ENCODE assay signal across 8 mouse cellular contexts in genomic region chrX:7790309-7790708, GRCm38 (mm10). TPM values are rescaled to one million over a fixed set of nuclear protein-coding genes. Genes with fewer than 3 reads are reported as not detected.
A peak's percentile ranks its signal among the peaks of the same experiment; 100 is the strongest.
DNase-seq lines count a peak whose midpoint lies in the region; ATAC-seq and TF ChIP-seq lines count a peak whose summit lies in the region.

No protein-coding gene starts in this region.

- peak overlapping the region; percentile 57 for H3K4me2 ChIP-seq in heart, embryonic 15.5 days
- peak overlapping the region; percentile 59 for H3K4me2 ChIP-seq in forebrain, embryonic 12.5 days

- in situ Hi-C loops in ES-E14 (cut with MboI; ENCODE audit: low sequenced_read_pairs in 2 of 2, unreplicated experiment in 2 of 2), result no loop called here

- H3K36me3 ChIP-seq in heart, embryonic 15.5 days, result no peaks in the 10 kb centered on the region
- no peaks in the 10 kb centered on the region for H3K36me3 ChIP-seq in ES-E14 (ENCODE audit: control insufficient read depth, insufficient read depth, low read length, poor library complexity, severe bottlenecking)
- H3K36me3 ChIP-seq in forebrain, embryonic 12.5 days (replicated peaks), result no peaks in the 10 kb centered on the region; the same call in 1 of the 2 replicates
- H3K36me3 ChIP-seq in macrophage (ENCODE audit: inconsistent target), result no peaks in the 10 kb centered on the region

- DNase-seq in heart, postnatal 25 days (ENCODE audit: low spot score), result no peak
- DNase-seq in ES-E14 (ENCODE audit: low read depth, low spot score), result no peak
- no peak for DNase-seq in layer of hippocampus, postnatal 36 days
- no peak for DNase-seq in ovary, adult 18-20 months (ENCODE audit: low spot score)
- DNase-seq in gastrocnemius, postnatal 36 days, result no peak

- peaks cover 7% of the 10 kb centered on the region for H3K4me1 ChIP-seq in heart, embryonic 15.5 days (replicated peaks)
- H3K4me1 ChIP-seq in ES-E14 (ENCODE audit: control insufficient read depth in 2 of 2, insufficient read depth in 2 of 2, low read length in 2 of 2, poor library complexity in 1 of 2), result no peaks in the 10 kb centered on the region
- H3K4me1 ChIP-seq in forebrain, embryonic 12.5 days, result no peaks in the 10 kb centered on the region

- peak overlapping the region; percentile 62 for H3K4me3 ChIP-seq in heart, embryonic 15.5 days
- H3K4me3 ChIP-seq in ES-E14 (ENCODE audit: insufficient read depth in 1 of 2, low read depth in 1 of 2, low read length in 2 of 2, poor library complexity in 1 of 2, severe bottlenecking in 1 of 2), result peak overlapping the region; percentile 56 to 66
- H3K4me3 ChIP-seq in forebrain, embryonic 12.5 days (replicated peaks), result peak overlapping the region; percentile 53
- peak overlapping the region; percentile 65 for H3K4me3 ChIP-seq in macrophage (ENCODE audit: inconsistent target)

- no peaks in the 10 kb centered on the region for H3K27me3 ChIP-seq in heart, embryonic 15.5 days
- no peaks in the 10 kb centered on the region for H3K27me3 ChIP-seq in forebrain, embryonic 12.5 days

- H3K27ac ChIP-seq in heart, embryonic 15.5 days, result no peak overlapping the region
- H3K27ac ChIP-seq in ES-E14 (ENCODE audit: insufficient read depth, low read depth, low read length, poor library complexity, severe bottlenecking), result no peak overlapping the region
- H3K27ac ChIP-seq in forebrain, embryonic 12.5 days, result no peak overlapping the region
- peak overlapping the region; percentile 80 for H3K27ac ChIP-seq in macrophage

- peak overlapping the region; percentile 56; the same call in 1 of the 2 replicates for H3K9ac ChIP-seq in heart, embryonic 15.5 days
- peak overlapping the region; percentile 68; the same call in 1 of the 2 replicates for H3K9ac ChIP-seq in ES-E14 (ENCODE audit: insufficient read depth, low read depth, low read length, poor library complexity, severe bottlenecking)
- H3K9ac ChIP-seq in forebrain, embryonic 12.5 days, result peak overlapping the region; percentile 59

- H3K9me3 ChIP-seq in heart, embryonic 15.5 days (replicated peaks), result no peaks in the 10 kb centered on the region
- H3K9me3 ChIP-seq in ES-E14 (ENCODE audit: control insufficient read depth, insufficient read depth, low read depth, low read length), result no peaks in the 10 kb centered on the region
- H3K9me3 ChIP-seq in forebrain, embryonic 12.5 days, result no peaks in the 10 kb centered on the region

- peaks cover 22% of the 10 kb centered on the region for H3K79me2 ChIP-seq in macrophage (ENCODE audit: inconsistent target)

- intact Hi-C loops in heart, postnatal 25 days (cut with DNase I), result no loop called here
- intact Hi-C loops in gastrocnemius, postnatal 36 days (cut with DNase I), result no loop called here

- ATAC-seq in heart, embryonic 15.5 days (replicated peaks; ENCODE audit: insufficient number of reproducible peaks, insufficient read depth, low FRiP score, low read depth), result no peak
- 0 out of 2 replicates have a peak, but pooled peaks have one; percentile 11 for ATAC-seq in forebrain, embryonic 12.5 days (ENCODE audit: low FRiP score)

- WGBS in heart, embryonic 15.5 days, result 19% methylated on average over 5 of the region's 5 CpGs
- WGBS in forebrain, embryonic 12.5 days, result 18% methylated on average over 5 of the region's 5 CpGs
- 21% methylated on average over 5 of the region's 5 CpGs for WGBS in macrophage (ENCODE audit: missing documents)

TF ChIP-seq in ES-E14, 5 proteins besides CTCF, POLR2A, EP300 and RAD21:
- TF ChIP-seq HCFC1 (IDR thresholded peaks at IDR 0.05; ENCODE audit: borderline replicate concordance, insufficient read depth, low read length) (no peak), ZNF384 (IDR thresholded peaks at IDR 0.05; ENCODE audit: low read depth, low read length) (no peak), MAFK (IDR thresholded peaks at IDR 0.05; ENCODE audit: insufficient read depth, low read depth, low read length) (no peak), CHD2 (IDR thresholded peaks at IDR 0.05; ENCODE audit: low read depth, low read length) (no peak), ZC3H11A (IDR thresholded peaks at IDR 0.05; ENCODE audit: borderline replicate concordance, low read depth, low read length) (no peak)

RNA-seq across cellular contexts. Expression of gene Gripap1, which starts 0.7 kb away (rescaled TPM):
- 25.9 and 31.1 TPM in 2 replicates for polyA plus RNA-seq in heart, embryonic 15.5 days (2015; fragmentation: Nextera tagmentation; extraction: Ambion mirVana)
- total RNA-seq in heart, postnatal 25 days (2021), result 10 to 100 TPM; 24.7 to 26.9 TPM
- 14.9 and 22.6 TPM in 2 replicates for total RNA-seq in ES-E14 (2012; rRNA removed)
- 75.7 and 84.4 TPM in 2 replicates for polyA plus RNA-seq in forebrain, embryonic 12.5 days (2016; fragmentation: Nextera tagmentation; extraction: Ambion mirVana)
- 100 to 1,000 TPM; 167 to 733 (median 315) TPM for total RNA-seq in macrophage (2018; cell fraction: chromatin; rRNA removed)
- total RNA-seq in macrophage (2018; cell fraction: cytosol; rRNA removed), result 10 to 100 TPM; 23.4 to 54.3 (median 33.7) TPM
- 100 to 1,000 TPM in 25 of 26 experiments, 10 to 100 TPM in 1; 79.0 to 430 (median 180) TPM for total RNA-seq in macrophage (2018; cell fraction: nucleus; rRNA removed)
- polyA plus RNA-seq in macrophage (2018), result 44.1 to 48.5 TPM (median 47.1 TPM) in 3 replicates
- total RNA-seq in layer of hippocampus, postnatal 36 days (2021), result 100 to 1,000 TPM in 1 of 2 experiments, 10 to 100 TPM in 1; 92.2 to 106 TPM
- total RNA-seq in gastrocnemius, postnatal 36 days (2021), result 10 to 100 TPM; 17.3 to 19.2 TPM

RNA-seq across cellular contexts. Expression of gene Tfe3, which starts 27.9 kb away (rescaled TPM):
- polyA plus RNA-seq in heart, embryonic 15.5 days (2015; fragmentation: Nextera tagmentation; extraction: Ambion mirVana), result 16.6 and 21.7 TPM in 2 replicates
- total RNA-seq in heart, postnatal 25 days (2021), result 10 to 100 TPM; 15.0 to 16.8 TPM
- total RNA-seq in ES-E14 (2012; rRNA removed), result 32.3 and 45.8 TPM in 2 replicates
- 27.9 and 30.3 TPM in 2 replicates for polyA plus RNA-seq in forebrain, embryonic 12.5 days (2016; fragmentation: Nextera tagmentation; extraction: Ambion mirVana)
- 100 to 1,000 TPM in 21 of 26 experiments, 10 to 100 TPM in 5; 48.3 to 200 (median 137) TPM for total RNA-seq in macrophage (2018; cell fraction: chromatin; rRNA removed)
- 100 to 1,000 TPM in 24 of 26 experiments, 10 to 100 TPM in 2; 82.4 to 125 (median 108) TPM for total RNA-seq in macrophage (2018; cell fraction: cytosol; rRNA removed)
- total RNA-seq in macrophage (2018; cell fraction: nucleus; rRNA removed), result 100 to 1,000 TPM in 22 of 26 experiments, 10 to 100 TPM in 4; 62.6 to 175 (median 138) TPM
- 100 to 140 TPM (median 106 TPM) in 3 replicates for polyA plus RNA-seq in macrophage (2018)
- 10 to 100 TPM; 26.7 to 27.4 TPM for total RNA-seq in layer of hippocampus, postnatal 36 days (2021)
- 1 to 10 TPM; 8.0 to 8.1 TPM for total RNA-seq in gastrocnemius, postnatal 36 days (2021)

RNA-seq across cellular contexts. Expression of gene Kcnd1, which starts 31.8 kb away (rescaled TPM):
- 0.69 and 1.0 TPM in 2 replicates for polyA plus RNA-seq in heart, embryonic 15.5 days (2015; fragmentation: Nextera tagmentation; extraction: Ambion mirVana)
- under 1 TPM; 0.22 to 0.23 TPM for total RNA-seq in heart, postnatal 25 days (2021)
- total RNA-seq in ES-E14 (2012; rRNA removed), result 3.1 and 5.4 TPM in 2 replicates
- 0.95 and 1.5 TPM in 2 replicates for polyA plus RNA-seq in forebrain, embryonic 12.5 days (2016; fragmentation: Nextera tagmentation; extraction: Ambion mirVana)
- 1 to 10 TPM in 18 of 26 experiments, under 1 TPM in 8; 0.29 to 3.0 (median 1.7) TPM for total RNA-seq in macrophage (2018; cell fraction: chromatin; rRNA removed)
- total RNA-seq in macrophage (2018; cell fraction: cytosol; rRNA removed), result 1 to 10 TPM in 6 of 26 experiments, under 1 TPM in 19, not detected in 1; 0.04 to 1.8 (median 0.22) TPM
- 1 to 10 TPM in 21 of 26 experiments, under 1 TPM in 5; 0.46 to 4.3 (median 1.3) TPM for total RNA-seq in macrophage (2018; cell fraction: nucleus; rRNA removed)
- 0.03 to 0.06 TPM (median 0.04 TPM) in 3 replicates for polyA plus RNA-seq in macrophage (2018)
- 10 to 100 TPM in 1 of 2 experiments, 1 to 10 TPM in 1; 7.3 to 10.3 TPM for total RNA-seq in layer of hippocampus, postnatal 36 days (2021)
- under 1 TPM; 0.15 to 0.20 TPM for total RNA-seq in gastrocnemius, postnatal 36 days (2021)

RNA-seq across cellular contexts. Expression of gene Ccdc120, which starts 39.6 kb away (rescaled TPM):
- polyA plus RNA-seq in heart, embryonic 15.5 days (2015; fragmentation: Nextera tagmentation; extraction: Ambion mirVana), result 4.1 and 8.7 TPM in 2 replicates
- total RNA-seq in heart, postnatal 25 days (2021), result 1 to 10 TPM in 1 of 2 experiments, under 1 TPM in 1; 0.91 to 2.0 TPM
- total RNA-seq in ES-E14 (2012; rRNA removed), result 15.8 and 22.9 TPM in 2 replicates
- 29.6 and 31.1 TPM in 2 replicates for polyA plus RNA-seq in forebrain, embryonic 12.5 days (2016; fragmentation: Nextera tagmentation; extraction: Ambion mirVana)
- total RNA-seq in macrophage (2018; cell fraction: chromatin; rRNA removed), result 10 to 100 TPM in 1 of 26 experiments, 1 to 10 TPM in 14, under 1 TPM in 7, not detected in 4; 0.16 to 10.8 (median 2.0) TPM
- total RNA-seq in macrophage (2018; cell fraction: cytosol; rRNA removed), result 1 to 10 TPM in 9 of 26 experiments, under 1 TPM in 17; 0.19 to 3.0 (median 0.73) TPM
- total RNA-seq in macrophage (2018; cell fraction: nucleus; rRNA removed), result 1 to 10 TPM in 15 of 26 experiments, under 1 TPM in 9, not detected in 2; 0.17 to 9.1 (median 1.4) TPM
- 0.39 to 1.6 TPM (median 1.6 TPM) in 3 replicates for polyA plus RNA-seq in macrophage (2018)
- 10 to 100 TPM; 14.3 to 16.0 TPM for total RNA-seq in layer of hippocampus, postnatal 36 days (2021)
- 1 to 10 TPM in 1 of 2 experiments, under 1 TPM in 1; 0.81 to 1.2 TPM for total RNA-seq in gastrocnemius, postnatal 36 days (2021)

RNA-seq across cellular contexts. Expression of gene Otud5, which starts 50.9 kb away (rescaled TPM):
- 24.7 and 31.7 TPM in 2 replicates for polyA plus RNA-seq in heart, embryonic 15.5 days (2015; fragmentation: Nextera tagmentation; extraction: Ambion mirVana)
- total RNA-seq in heart, postnatal 25 days (2021), result 10 to 100 TPM; 25.7 to 28.5 TPM
- 65.3 and 71.0 TPM in 2 replicates for total RNA-seq in ES-E14 (2012; rRNA removed)
- 60.8 and 63.0 TPM in 2 replicates for polyA plus RNA-seq in forebrain, embryonic 12.5 days (2016; fragmentation: Nextera tagmentation; extraction: Ambion mirVana)
- total RNA-seq in macrophage (2018; cell fraction: chromatin; rRNA removed), result 100 to 1,000 TPM; 171 to 383 (median 253) TPM
- total RNA-seq in macrophage (2018; cell fraction: cytosol; rRNA removed), result 10 to 100 TPM; 39.6 to 70.9 (median 52.8) TPM
- 100 to 1,000 TPM; 121 to 374 (median 187) TPM for total RNA-seq in macrophage (2018; cell fraction: nucleus; rRNA removed)
- polyA plus RNA-seq in macrophage (2018), result 38.8 to 69.0 TPM (median 61.3 TPM) in 3 replicates
- 10 to 100 TPM; 79.8 to 82.6 TPM for total RNA-seq in layer of hippocampus, postnatal 36 days (2021)
- 10 to 100 TPM; 14.6 to 16.6 TPM for total RNA-seq in gastrocnemius, postnatal 36 days (2021)
